Mouse (Mus musculus): Measurements from ENCODE around the gene Rpap1. TPM values are rescaled to one million over a fixed set of nuclear protein-coding genes. Genes with fewer than 3 reads are reported as not detected.

Gene Rpap1
- polyA plus RNA-seq, 1 experiment from 2014 or later: 30.0 TPM

DNA sequence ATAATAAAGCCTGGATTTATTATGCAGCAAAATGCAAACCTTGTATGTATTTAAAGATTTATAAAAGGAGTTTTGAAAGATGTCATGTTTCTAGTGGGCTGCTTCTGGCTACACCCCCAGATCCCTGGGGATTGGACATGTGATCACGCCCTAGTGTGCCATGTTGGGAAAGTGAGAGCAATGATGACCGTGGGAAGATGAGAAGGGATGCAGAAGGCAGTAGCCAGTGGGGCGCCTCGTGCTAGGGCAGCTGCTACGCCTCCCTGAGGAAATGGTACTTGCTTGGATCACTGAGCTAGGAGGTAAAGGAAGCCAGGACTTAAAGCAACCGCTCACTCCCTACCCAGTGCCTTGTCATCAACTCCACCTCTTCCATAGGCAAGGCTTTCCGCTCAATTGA is 39.8 kb downstream of the Rpap1 start:
- WGBS: 67% methylated on average over 7 of the region's 7 CpGs
- Histone ChIP-seq H3K27me3 (replicated peaks; ENCODE audit: control insufficient read depth, insufficient read depth, low read length) (peaks cover 53% of the 10 kb centered on the region), H3K9me3 (ENCODE audit: control insufficient read depth, low read length) (no peaks in the 10 kb centered on the region), H3K4me3 (ENCODE audit: low read depth, low read length) (no peak overlapping the region), H3K4me1 (replicated peaks; ENCODE audit: control insufficient read depth, insufficient read depth, low read length) (peaks cover 25% of the 10 kb centered on the region), H3K27ac (ENCODE audit: low read depth, low read length) (no peak overlapping the region), H3K4me2 (no peak overlapping the region), H3K36me3 (ENCODE audit: control insufficient read depth, insufficient read depth, low read length) (no peaks in the 10 kb centered on the region), H3K9ac (ENCODE audit: low read depth, low read length) (no peak overlapping the region)
- ATAC-seq (replicated peaks; ENCODE audit: low FRiP score) (no peak), DNase-seq (ENCODE audit: low spot score) (no peak)

- peaks cover 43% of the 10 kb centered on the region for H3K27me3 ChIP-seq (replicated peaks; ENCODE audit: control insufficient read depth, insufficient read depth, low read length)
- WGBS: 3% methylated on average over 1 of the region's 1 CpGs
- peak overlapping the region; percentile 100; the same call in 1 of the 2 replicates for H3K4me2 ChIP-seq
- no peak overlapping the region for H3K4me3 ChIP-seq (ENCODE audit: low read depth, low read length)
- no peak overlapping the region for H3K27ac ChIP-seq (ENCODE audit: low read depth, low read length)
- no peak for DNase-seq (ENCODE audit: low spot score)
- H3K9me3 ChIP-seq (ENCODE audit: control insufficient read depth, low read length): no peaks in the 10 kb centered on the region
- peaks cover 35% of the 10 kb centered on the region for H3K4me1 ChIP-seq (replicated peaks; ENCODE audit: control insufficient read depth, insufficient read depth, low read length)
- no peaks in the 10 kb centered on the region for H3K36me3 ChIP-seq (ENCODE audit: control insufficient read depth, insufficient read depth, low read length)
- H3K9ac ChIP-seq (ENCODE audit: low read depth, low read length): no peak overlapping the region
- no peak for ATAC-seq (replicated peaks; ENCODE audit: low FRiP score)
Measured at GRCm38 (mm10) chr2:119745281-119745680, 42.1 kb downstream of the Rpap1 start.

- H3K36me3 ChIP-seq (ENCODE audit: control insufficient read depth, insufficient read depth, low read length): no peaks in the 10 kb centered on the region
- 4% methylated on average over 46 of the region's 46 CpGs for WGBS
- no peaks in the 10 kb centered on the region for H3K9me3 ChIP-seq (ENCODE audit: control insufficient read depth, low read length)
- H3K27ac ChIP-seq (ENCODE audit: low read depth, low read length): peak overlapping the region; percentile 56
- DNase-seq (ENCODE audit: low spot score) (peak; percentile 74), ATAC-seq (replicated peaks; ENCODE audit: low FRiP score) (peak; percentile 67)
- peaks cover 35% of the 10 kb centered on the region for H3K4me1 ChIP-seq (replicated peaks; ENCODE audit: control insufficient read depth, insufficient read depth, low read length)
- peaks cover 35% of the 10 kb centered on the region for H3K27me3 ChIP-seq (replicated peaks; ENCODE audit: control insufficient read depth, insufficient read depth, low read length)
- peak overlapping the region; percentile 78 for H3K4me3 ChIP-seq (ENCODE audit: low read depth, low read length)
- peak overlapping the region; percentile 100 for H3K4me2 ChIP-seq
- peak overlapping the region; percentile 46 for H3K9ac ChIP-seq (ENCODE audit: low read depth, low read length)
Measured at GRCm38 (mm10) chr2:119744163-119745111, 42.9 kb downstream of the Rpap1 start.

DNA sequence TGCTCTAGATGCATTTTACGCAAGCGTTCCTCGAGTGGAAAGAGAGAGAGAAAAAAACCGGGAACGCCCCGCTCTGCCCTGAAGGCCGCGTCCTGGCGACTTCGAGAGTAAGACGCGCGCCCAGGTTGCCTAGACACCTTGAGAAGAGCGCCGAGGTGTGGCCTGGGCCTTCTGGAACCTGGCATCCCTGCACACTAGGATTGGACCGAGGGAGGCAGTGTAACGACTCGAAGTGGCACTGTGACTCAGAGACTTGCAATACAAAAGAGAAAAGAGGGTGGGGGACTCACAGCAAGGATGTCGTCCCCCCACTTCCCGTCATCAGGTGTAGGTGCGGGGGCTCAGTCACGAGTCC is 43.6 kb downstream of the Rpap1 start:
- H3K27ac ChIP-seq (ENCODE audit: low read depth, low read length): no peak overlapping the region; the same call in 1 of the 2 replicates
- peaks cover 35% of the 10 kb centered on the region for H3K4me1 ChIP-seq (replicated peaks; ENCODE audit: control insufficient read depth, insufficient read depth, low read length)
- WGBS: 7% methylated on average over 22 of the region's 22 CpGs
- H3K4me3 ChIP-seq (ENCODE audit: low read depth, low read length): peak overlapping the region; percentile 78
- no peaks in the 10 kb centered on the region for H3K36me3 ChIP-seq (ENCODE audit: control insufficient read depth, insufficient read depth, low read length)
- peak overlapping the region; percentile 100 for H3K4me2 ChIP-seq
- no peak for ATAC-seq (replicated peaks; ENCODE audit: low FRiP score)
- H3K9ac ChIP-seq (ENCODE audit: low read depth, low read length): peak overlapping the region; percentile 20; the same call in 1 of the 2 replicates
- peaks cover 31% of the 10 kb centered on the region for H3K27me3 ChIP-seq (replicated peaks; ENCODE audit: control insufficient read depth, insufficient read depth, low read length)
- H3K9me3 ChIP-seq (ENCODE audit: control insufficient read depth, low read length): no peaks in the 10 kb centered on the region
- no peak for DNase-seq (ENCODE audit: low spot score)

DNA sequence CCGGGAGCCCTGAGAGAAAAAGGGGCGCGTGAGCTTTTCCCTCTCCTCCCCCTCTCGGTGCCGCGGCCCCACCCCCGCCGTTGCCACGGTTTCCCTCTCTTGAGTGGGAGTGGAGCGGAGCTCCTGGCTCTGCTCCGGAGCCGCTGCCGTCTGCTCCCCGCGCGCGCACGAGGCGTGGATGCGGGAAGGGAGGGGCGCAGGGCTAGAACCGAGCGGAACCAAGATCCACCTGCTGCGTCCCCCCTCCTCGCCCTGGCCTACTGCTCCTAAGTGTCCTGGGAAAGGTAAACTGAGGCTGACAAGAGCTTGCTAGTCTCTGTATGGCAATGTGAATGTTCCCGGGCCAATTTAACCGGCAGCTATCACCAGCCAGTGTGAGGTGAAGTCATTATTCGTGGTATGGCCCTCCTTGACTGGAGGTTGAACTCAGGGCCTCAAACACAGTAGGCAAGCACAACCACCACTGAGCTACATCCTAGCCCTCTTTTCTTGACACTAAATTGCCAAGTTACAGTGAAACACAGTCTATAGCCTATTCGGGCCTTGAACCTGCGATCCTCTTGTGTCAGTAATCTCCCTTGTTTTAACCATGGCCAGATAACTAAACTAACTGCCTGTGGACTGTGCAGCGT is 44.0 kb downstream of the Rpap1 start:
- peaks cover 31% of the 10 kb centered on the region for H3K27me3 ChIP-seq (replicated peaks; ENCODE audit: control insufficient read depth, insufficient read depth, low read length)

GRCm38 (mm10) chr2:119742461-119743175 is 44.7 kb downstream of the Rpap1 start:
- H3K27me3 ChIP-seq (replicated peaks; ENCODE audit: control insufficient read depth, insufficient read depth, low read length): peaks cover 31% of the 10 kb centered on the region
- H3K36me3 ChIP-seq (ENCODE audit: control insufficient read depth, insufficient read depth, low read length): no peaks in the 10 kb centered on the region
- no peak overlapping the region for H3K27ac ChIP-seq (ENCODE audit: low read depth, low read length)
- peak overlapping the region; percentile 100 for H3K4me2 ChIP-seq
- H3K4me3 ChIP-seq (ENCODE audit: low read depth, low read length): peak overlapping the region; percentile 78
- H3K9me3 ChIP-seq (ENCODE audit: control insufficient read depth, low read length): no peaks in the 10 kb centered on the region
- DNase-seq (ENCODE audit: low spot score) (peak; percentile 72), ATAC-seq (replicated peaks; ENCODE audit: low FRiP score) (0 out of 2 replicates have a peak, but pooled peaks have one; percentile 12)
- 1% methylated on average over 66 of the region's 70 CpGs for WGBS
- peak overlapping the region; percentile 75 for H3K9ac ChIP-seq (ENCODE audit: low read depth, low read length)
- H3K4me1 ChIP-seq (replicated peaks; ENCODE audit: control insufficient read depth, insufficient read depth, low read length): peaks cover 35% of the 10 kb centered on the region

More for the DNA sequence above, 44.0 kb downstream of the Rpap1 start:
- no peaks in the 10 kb centered on the region for H3K36me3 ChIP-seq (ENCODE audit: control insufficient read depth, insufficient read depth, low read length)
- 11% methylated on average over 30 of the region's 31 CpGs for WGBS
- ATAC-seq (replicated peaks; ENCODE audit: low FRiP score) (no peak), DNase-seq (ENCODE audit: low spot score) (no peak)
- peak overlapping the region; percentile 78 for H3K4me3 ChIP-seq (ENCODE audit: low read depth, low read length)
- peak overlapping the region; percentile 100 for H3K4me2 ChIP-seq
- H3K27ac ChIP-seq (ENCODE audit: low read depth, low read length): no peak overlapping the region
- H3K4me1 ChIP-seq (replicated peaks; ENCODE audit: control insufficient read depth, insufficient read depth, low read length): peaks cover 35% of the 10 kb centered on the region
- peak overlapping the region; percentile 75 for H3K9ac ChIP-seq (ENCODE audit: low read depth, low read length)
- no peaks in the 10 kb centered on the region for H3K9me3 ChIP-seq (ENCODE audit: control insufficient read depth, low read length)

GRCm38 (mm10) chr2:119741581-119742411 is 45.5 kb downstream of the Rpap1 start, which contains the start of gene Itpka:
Gene Itpka (plus strand): TSS chr2:119742337.
- ATAC-seq (replicated peaks; ENCODE audit: low FRiP score): peak; percentile 83

More at GRCm38 (mm10) chr2:119741581-119742411, 45.5 kb downstream of the Rpap1 start, which contains the start of gene Itpka:
- Histone ChIP-seq H3K9ac (ENCODE audit: low read depth, low read length) (peak within 1 kb of the TSS; percentile 75), H3K9me3 (ENCODE audit: control insufficient read depth, low read length) (no peaks in the 10 kb centered on the region), H3K4me3 (ENCODE audit: low read depth, low read length) (peak within 1 kb of the TSS; percentile 78), H3K4me1 (replicated peaks; ENCODE audit: control insufficient read depth, insufficient read depth, low read length) (peaks cover 35% of the 10 kb centered on the region), H3K27ac (ENCODE audit: low read depth, low read length) (peak within 1 kb of the TSS; percentile 80), H3K27me3 (replicated peaks; ENCODE audit: control insufficient read depth, insufficient read depth, low read length) (peaks cover 38% of the 10 kb centered on the region), H3K36me3 (ENCODE audit: control insufficient read depth, insufficient read depth, low read length) (no peaks in the 10 kb centered on the region), H3K4me2 (peak within 1 kb of the TSS; percentile 100)
- peak; percentile 89 for DNase-seq (ENCODE audit: low spot score)
- under 1% methylated on average over 53 of the region's 53 CpGs for WGBS

Data from liver, embryonic 11.5 days (tissue).